Mouse (Mus musculus) kidney, postnatal 0 days (tissue): ENCODE measurements around the gene Denr. TPM values are rescaled to one million over a fixed set of nuclear protein-coding genes. Genes with fewer than 3 reads are reported as not detected.
A peak's percentile ranks its signal among the peaks of the same experiment; 100 is the strongest.

Source experiments
- ATAC-seq: fragments of 200-750 bp; cut with Nextera tagmentation; replicated peaks from 2 replicates; pipeline ENCODE4 v1.8.0; 2017; ENCODE audit warnings: low read depth, moderate number of reproducible peaks, moderate TSS enrichment, moderate library complexity; ENCODE audit not compliant: low FRiP score
- DNase-seq: peaks from one replicate; pipeline ENCODE4 v3.0.0-alpha.2; 2016; ENCODE audit warnings: low spot score
- H3K27ac ChIP-seq: fragments of 300-500 bp; sonication (generic); 2 replicates; pipeline ENCODE4 v1.5.1; 2014; ENCODE audit warnings: mild to moderate bottlenecking
- H3K27me3 ChIP-seq: fragments of 300-500 bp; sonication (generic); 2 replicates; pipeline ENCODE4 v1.6.1; 2014; ENCODE audit warnings: low read length, mixed read lengths; ENCODE audit not compliant: insufficient read depth
- H3K36me3 ChIP-seq: fragments of 300-500 bp; sonication (generic); 2 replicates; pipeline ENCODE4 v1.6.1; 2014; ENCODE audit warnings: low read length, mixed read lengths; ENCODE audit not compliant: insufficient read depth
- H3K4me1 ChIP-seq: fragments of 300-500 bp; sonication (generic); replicated peaks from 2 replicates; pipeline ENCODE4 v1.6.1; 2014; ENCODE audit warnings: antibody characterized with exemption, low read length, mixed read lengths; ENCODE audit not compliant: insufficient read depth
- H3K4me2 ChIP-seq: fragments of 300-500 bp; sonication (generic); 2 replicates; pipeline ENCODE4 v1.6.1; 2014; ENCODE audit warnings: mild to moderate bottlenecking, low read length, moderate library complexity, mixed read lengths
- H3K4me3 ChIP-seq: fragments of 300-500 bp; sonication (generic); replicated peaks from 2 replicates; pipeline ENCODE4 v1.5.1; 2014; ENCODE audit warnings: low read depth, low read length
- H3K9ac ChIP-seq: fragments of 300-500 bp; sonication (generic); 2 replicates; pipeline ENCODE4 v1.6.1; 2014; ENCODE audit warnings: low read depth, low read length
- H3K9me3 ChIP-seq: fragments of 300-500 bp; sonication (generic); replicated peaks from 2 replicates; pipeline ENCODE4 v1.6.1; 2016; ENCODE audit warnings: low read length, inconsistent platforms, mixed read lengths
- CTCF ChIP-seq: IDR thresholded peaks from 2 replicates; pipeline ENCODE4 v1.5.1; 2016; ENCODE audit warnings: antibody characterized with exemption, low read depth, mild to moderate bottlenecking, moderate library complexity
- WGBS: fragments of 180-500 bp; shearing (Covaris S2); extraction: QIAGEN DNeasy Blood & Tissue Kit; methylation state at CpG from one replicate; pipeline ENCODE4 v1.1.7; 2014; 5-methylcytosine and 5-hydroxymethylcytosine counted together
- polyA plus RNA-seq: library from polyadenylated mRNA; unstranded; fragments of >200 nt; fragmentation: Nextera tagmentation; extraction: Ambion mirVana; gene quantifications from 2 replicates; pipeline ENCODE4 v1.2.1, GENCODE M21; 2015

Gene Denr
- polyA plus RNA-seq, 1 experiment from 2014 or later: 128 TPM

DNA sequence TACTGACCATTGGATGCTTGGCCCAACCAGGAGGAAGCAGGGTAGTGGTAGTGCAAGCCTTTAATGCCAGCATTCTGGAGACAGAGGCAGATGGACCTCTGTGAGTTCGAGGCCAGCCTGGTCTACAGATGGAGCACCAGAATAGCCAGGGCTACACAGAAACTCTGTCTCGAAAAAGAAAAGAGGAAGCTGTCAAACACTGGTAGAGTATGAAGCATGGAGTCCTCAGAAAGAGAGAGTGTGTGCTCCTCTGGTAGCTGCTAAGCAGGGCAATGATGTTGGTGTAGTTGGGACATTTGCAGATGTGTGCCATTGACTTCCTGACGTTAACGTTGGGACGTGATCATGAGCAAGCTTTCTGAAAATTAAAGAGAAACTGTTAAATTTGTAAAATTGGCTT, 31.5 kb downstream of the Denr start:
- Histone ChIP-seq H3K9ac (no peak overlapping the region), H3K9me3 (no peaks in the 10 kb centered on the region), H3K36me3 (no peaks in the 10 kb centered on the region), H3K4me2 (no peak overlapping the region), H3K27ac (no peak overlapping the region), H3K4me3 (no peak overlapping the region), H3K4me1 (no peaks in the 10 kb centered on the region), H3K27me3 (no peaks in the 10 kb centered on the region)
- ATAC-seq (no peak), DNase-seq (no peak)
- WGBS: 82% methylated on average over 5 of the region's 5 CpGs
- TF ChIP-seq CTCF: no peak

DNA sequence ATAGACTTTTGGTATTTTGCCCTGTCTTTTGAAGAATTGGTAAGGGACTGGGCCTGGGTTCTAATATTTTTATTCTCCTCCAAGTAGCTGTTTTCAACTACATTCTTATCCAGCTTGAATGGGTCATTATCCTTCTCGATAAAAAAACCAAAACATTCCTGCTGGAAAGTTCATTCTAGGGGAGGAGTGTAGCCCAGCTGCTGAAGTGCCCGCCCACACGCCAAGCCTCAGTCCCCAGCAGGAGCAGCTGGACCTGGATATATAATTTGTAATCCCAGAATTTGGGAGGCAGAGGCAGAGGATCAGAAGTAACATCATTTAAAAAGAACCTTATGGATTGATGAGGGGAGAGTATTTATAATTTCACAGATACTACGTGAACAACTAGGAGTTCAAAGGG, 39.6 kb downstream of the Denr start:
- no peak for TF ChIP-seq CTCF
- Histone ChIP-seq H3K27me3 (no peaks in the 10 kb centered on the region), H3K4me3 (no peak overlapping the region), H3K9ac (no peak overlapping the region), H3K27ac (no peak overlapping the region), H3K4me1 (no peaks in the 10 kb centered on the region), H3K4me2 (no peak overlapping the region), H3K9me3 (no peaks in the 10 kb centered on the region), H3K36me3 (no peaks in the 10 kb centered on the region)
- WGBS: 50% methylated on average over 4 of the region's 4 CpGs
- peak; percentile 64 for DNase-seq
- ATAC-seq: no peak

DNA sequence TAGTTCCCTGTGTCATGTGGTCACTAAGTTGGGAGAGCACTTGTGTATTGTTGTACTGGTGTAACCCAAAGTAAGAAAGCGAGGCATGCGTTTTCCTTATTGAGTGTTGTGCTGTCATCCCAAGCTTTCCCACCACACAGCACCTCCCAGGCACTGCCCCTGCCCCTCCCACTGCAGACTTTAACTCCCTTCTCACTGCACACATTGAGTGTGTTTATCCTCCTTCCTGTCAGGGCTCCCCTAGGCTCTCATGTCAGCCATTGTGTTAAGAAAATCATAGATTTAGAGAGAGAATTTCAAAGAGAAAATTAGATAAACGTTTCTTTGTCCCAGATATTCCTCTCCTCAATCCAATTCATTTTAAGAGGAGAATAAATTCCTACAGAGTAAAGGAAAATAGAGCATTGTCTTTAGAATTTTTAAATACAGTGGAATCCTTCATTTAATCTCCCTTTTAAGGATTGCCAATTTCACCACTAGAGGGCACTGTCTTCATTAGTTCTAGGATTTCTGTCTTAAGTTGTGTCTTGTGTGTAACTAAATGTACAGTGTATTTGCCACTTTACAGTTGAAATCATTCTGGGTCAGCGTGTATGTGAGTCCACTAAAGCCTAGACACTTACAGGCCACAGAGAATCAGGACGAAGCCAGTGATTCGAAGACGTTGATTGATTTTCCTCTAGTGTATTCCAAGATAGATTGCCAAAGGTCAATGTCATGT, 40.2 kb downstream of the Denr start:
- Histone ChIP-seq H3K36me3 (no peaks in the 10 kb centered on the region), H3K9ac (no peak overlapping the region), H3K27me3 (no peaks in the 10 kb centered on the region), H3K9me3 (no peaks in the 10 kb centered on the region), H3K4me3 (no peak overlapping the region), H3K4me2 (no peak overlapping the region), H3K4me1 (no peaks in the 10 kb centered on the region), H3K27ac (no peak overlapping the region)
- 48% methylated on average over 7 of the region's 7 CpGs for WGBS
- ATAC-seq (no peak), DNase-seq (peak; percentile 86)
- peak; percentile 94 for TF ChIP-seq CTCF

DNA sequence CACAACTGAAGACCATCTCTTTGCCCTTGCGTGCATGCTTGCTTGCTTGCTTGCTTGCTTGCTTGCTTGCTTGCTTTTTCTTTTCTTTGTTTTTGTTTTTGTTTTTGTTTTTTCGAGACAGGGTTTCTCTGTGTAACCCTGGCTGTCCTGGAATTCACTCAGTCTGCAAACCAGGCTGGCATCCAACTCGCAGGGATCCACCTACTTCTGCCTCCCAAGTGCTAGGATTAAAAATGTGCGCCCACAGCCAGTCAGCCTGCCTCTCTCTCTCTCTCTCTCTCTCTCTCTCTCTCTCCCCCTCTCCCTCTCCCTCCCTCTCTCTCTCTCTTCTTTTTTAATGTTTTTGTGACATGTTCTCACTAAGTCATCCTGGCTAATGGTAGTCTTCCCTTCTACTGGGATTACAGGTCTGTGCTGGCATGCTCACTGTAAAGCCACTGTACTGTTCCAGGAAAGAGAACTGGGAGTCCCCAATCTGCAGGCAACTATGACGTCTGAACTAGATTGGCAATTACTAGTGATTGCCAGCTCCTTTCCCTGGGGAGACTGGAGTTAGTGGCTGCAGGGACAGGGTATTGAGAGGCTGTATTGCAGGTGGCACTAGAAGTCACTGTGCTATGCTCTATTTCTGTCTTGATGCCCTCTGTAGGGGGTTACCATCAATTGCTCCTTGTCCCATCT, 45.5 kb downstream of the Denr start:
- no peaks in the 10 kb centered on the region for H3K4me1 ChIP-seq
- H3K9ac ChIP-seq: no peak overlapping the region
- no peaks in the 10 kb centered on the region for H3K27me3 ChIP-seq
- WGBS: 60% methylated on average over 5 of the region's 5 CpGs
- no peak overlapping the region for H3K4me3 ChIP-seq
- H3K27ac ChIP-seq: no peak overlapping the region
- no peak for TF ChIP-seq CTCF
- no peaks in the 10 kb centered on the region for H3K9me3 ChIP-seq
- DNase-seq (no peak), ATAC-seq (no peak)
- no peak overlapping the region for H3K4me2 ChIP-seq
- H3K36me3 ChIP-seq: no peaks in the 10 kb centered on the region

DNA sequence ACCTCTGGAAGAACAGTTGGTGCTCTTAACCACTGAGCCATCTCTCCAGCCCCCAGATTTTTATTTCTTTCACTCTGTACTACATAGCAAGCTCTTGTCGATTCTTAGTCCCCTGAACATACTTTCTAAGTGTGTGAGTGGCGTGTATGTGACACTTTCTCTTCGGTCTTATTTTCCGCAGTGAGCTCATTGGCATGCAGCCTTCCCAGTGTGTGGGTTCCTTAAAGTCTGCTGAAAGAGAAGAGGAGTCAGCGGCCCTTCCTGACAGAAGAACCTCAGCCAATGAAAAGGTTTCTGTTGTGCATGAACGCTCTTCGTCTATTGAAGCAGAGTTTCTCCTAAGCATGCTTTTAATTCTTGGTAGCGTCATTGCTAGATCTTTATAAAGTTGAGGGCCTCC, 50.2 kb downstream of the Denr start:
- Histone ChIP-seq H3K4me1 (no peaks in the 10 kb centered on the region), H3K27ac (no peak overlapping the region), H3K4me3 (no peak overlapping the region), H3K9me3 (no peaks in the 10 kb centered on the region), H3K36me3 (no peaks in the 10 kb centered on the region), H3K4me2 (no peak overlapping the region), H3K9ac (no peak overlapping the region), H3K27me3 (no peaks in the 10 kb centered on the region)
- DNase-seq: no peak
- WGBS: 90% methylated on average over 8 of the region's 8 CpGs
- no peak for TF ChIP-seq CTCF
- no peak for ATAC-seq

DNA sequence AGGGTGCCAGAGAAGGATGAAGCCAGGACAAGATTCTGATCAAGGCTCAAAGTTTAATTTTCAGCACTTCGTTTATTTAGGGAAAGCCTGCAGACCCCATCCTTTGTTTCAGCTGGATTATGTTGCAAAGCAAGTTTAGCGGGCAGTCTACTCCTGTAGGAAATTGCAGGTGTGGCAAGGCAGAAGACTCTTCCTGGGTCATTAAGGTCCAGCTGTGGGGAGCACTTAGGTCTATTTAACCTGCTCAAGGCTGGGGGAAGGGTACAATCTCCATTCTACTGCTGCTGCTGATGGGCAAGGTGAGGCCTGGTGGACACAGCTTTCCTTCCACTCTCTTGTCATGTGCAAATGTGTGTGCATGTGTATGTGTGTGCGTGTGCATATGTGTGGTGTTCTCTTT, 52.0 kb downstream of the Denr start:
- DNase-seq (no peak), ATAC-seq (no peak)
- Histone ChIP-seq H3K27ac (no peak overlapping the region), H3K9ac (no peak overlapping the region), H3K4me1 (no peaks in the 10 kb centered on the region), H3K9me3 (no peaks in the 10 kb centered on the region), H3K4me2 (no peak overlapping the region), H3K4me3 (no peak overlapping the region), H3K36me3 (no peaks in the 10 kb centered on the region), H3K27me3 (no peaks in the 10 kb centered on the region)
- no peak for TF ChIP-seq CTCF
- 64% methylated on average over 3 of the region's 3 CpGs for WGBS
